Mouse (Mus musculus): Measurements from ENCODE around the gene Zfp507. TPM values are rescaled to one million over a fixed set of nuclear protein-coding genes. Genes with fewer than 3 reads are reported as not detected.

The Zfp507 gene
- polyA plus RNA-seq, 1 experiment from 2014 or later: 20.3 TPM

DNA sequence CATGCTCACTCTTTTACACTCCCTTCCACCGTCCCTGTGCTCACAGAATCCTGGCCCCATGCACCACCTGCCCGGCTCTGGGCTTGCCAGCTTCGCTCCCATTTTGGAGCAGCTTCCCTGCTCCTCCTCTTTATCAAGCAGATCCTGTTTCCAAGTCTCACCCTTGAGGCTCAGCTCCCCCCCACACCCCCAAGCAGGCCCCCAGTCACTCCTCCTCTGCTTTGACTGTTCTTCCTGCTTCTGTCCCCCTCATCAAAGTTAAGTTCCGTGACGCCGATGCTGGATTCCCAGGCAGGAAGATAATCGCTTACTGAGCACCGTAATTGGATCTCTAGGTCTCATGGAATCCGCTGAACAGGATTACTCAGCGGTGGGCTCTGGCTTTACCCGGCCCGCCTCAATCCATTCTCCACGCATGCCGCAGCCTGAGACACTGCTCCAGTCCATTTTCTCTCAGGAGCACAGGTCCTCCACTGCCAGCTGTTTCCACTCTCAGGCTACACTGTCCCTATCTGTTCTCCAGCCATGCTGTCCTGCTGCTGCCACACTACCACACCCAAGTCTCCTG, 55.3 kb downstream of the Zfp507 start:
- ATAC-seq (replicated peaks; ENCODE audit: low FRiP score): peak; percentile 69
- Histone ChIP-seq H3K4me3 (replicated peaks) (no peak overlapping the region), H3K9me3 (replicated peaks) (no peaks in the 10 kb centered on the region), H3K27ac (peak overlapping the region; percentile 37; the same call in 1 of the 2 replicates), H3K9ac (no peak overlapping the region), H3K27me3 (no peaks in the 10 kb centered on the region), H3K4me1 (peaks cover 7% of the 10 kb centered on the region; the same call in 1 of the 2 replicates), H3K4me2 (0 out of 2 replicates have a peak overlapping the region, but pooled peaks have one; percentile 7), H3K36me3 (peaks cover 66% of the 10 kb centered on the region)
- WGBS: 50% methylated on average over 14 of the region's 14 CpGs

DNA sequence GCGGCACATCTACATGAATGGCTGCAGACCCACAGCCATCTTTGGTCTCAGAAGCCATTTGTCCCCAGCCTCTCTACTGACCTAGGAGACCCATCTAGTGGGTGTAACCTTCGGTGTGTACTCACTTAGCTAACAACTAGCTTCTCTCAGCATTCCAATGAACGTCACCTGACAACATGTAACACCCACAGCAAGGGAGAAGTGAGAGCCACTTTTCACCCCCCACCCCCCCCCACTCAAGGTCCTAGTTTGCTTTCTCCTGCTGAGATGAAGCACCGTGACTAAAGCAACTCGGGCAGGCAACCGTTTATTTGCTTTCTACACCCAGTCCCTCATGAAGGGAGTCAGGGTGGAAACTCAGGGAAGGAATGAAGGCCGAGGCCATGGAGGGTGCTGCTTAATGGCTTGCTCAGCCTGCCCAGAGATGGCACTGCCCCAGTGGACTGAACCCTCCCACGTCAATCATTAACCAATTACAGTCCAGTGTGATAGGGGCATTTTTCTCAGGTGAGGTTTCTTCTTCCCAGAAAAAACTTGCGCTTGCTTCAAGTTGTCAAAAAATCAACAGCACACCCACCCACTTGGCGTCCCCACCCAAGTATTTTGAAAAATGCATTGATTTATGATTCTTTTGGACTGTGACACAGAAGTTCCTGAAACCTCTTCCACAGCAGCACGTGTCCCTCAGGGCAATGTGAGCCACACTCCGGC, 56.0 kb downstream of the Zfp507 start:
- H3K4me1 ChIP-seq: peaks cover 7% of the 10 kb centered on the region; the same call in 1 of the 2 replicates
- 0 out of 2 replicates have a peak overlapping the region, but pooled peaks have one; percentile 7 for H3K4me2 ChIP-seq
- H3K9ac ChIP-seq: no peak overlapping the region
- H3K36me3 ChIP-seq: peaks cover 67% of the 10 kb centered on the region
- H3K27ac ChIP-seq: peak overlapping the region; percentile 37; the same call in 1 of the 2 replicates
- no peak for ATAC-seq (replicated peaks; ENCODE audit: low FRiP score)
- 80% methylated on average over 12 of the region's 12 CpGs for WGBS
- no peaks in the 10 kb centered on the region for H3K27me3 ChIP-seq
- H3K9me3 ChIP-seq (replicated peaks): no peaks in the 10 kb centered on the region
- no peak overlapping the region for H3K4me3 ChIP-seq (replicated peaks)

DNA sequence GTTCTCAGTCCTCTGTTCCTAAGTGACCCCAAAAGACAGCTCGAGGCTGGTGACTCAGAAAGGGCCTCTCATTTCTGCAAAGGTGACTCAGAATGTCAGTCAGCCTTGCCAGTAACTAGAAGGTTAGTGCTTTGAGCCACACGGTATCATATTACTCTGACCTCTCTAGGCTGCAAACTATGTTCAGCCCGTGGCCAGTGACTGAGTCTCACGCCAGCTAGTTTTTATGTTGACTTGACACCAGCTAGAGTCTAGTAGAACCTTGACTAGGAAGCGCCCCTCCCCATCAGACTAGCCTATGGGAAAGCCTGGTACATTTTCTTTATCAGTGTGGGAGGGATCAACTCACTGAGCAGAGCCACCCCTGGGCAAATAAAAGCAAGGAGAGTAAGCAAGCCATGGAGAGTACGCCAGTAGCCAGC, 57.5 kb downstream of the Zfp507 start:
- no peaks in the 10 kb centered on the region for H3K27me3 ChIP-seq
- H3K4me3 ChIP-seq (replicated peaks): no peak overlapping the region
- H3K36me3 ChIP-seq: peaks cover 62% of the 10 kb centered on the region
- 0 out of 2 replicates have a peak, but pooled peaks have one; percentile 30 for ATAC-seq (replicated peaks; ENCODE audit: low FRiP score)
- peaks cover 7% of the 10 kb centered on the region; the same call in 1 of the 2 replicates for H3K4me1 ChIP-seq
- no peak overlapping the region for H3K27ac ChIP-seq
- WGBS: 56% methylated on average over 6 of the region's 6 CpGs
- no peak overlapping the region for H3K4me2 ChIP-seq
- no peaks in the 10 kb centered on the region for H3K9me3 ChIP-seq (replicated peaks)
- H3K9ac ChIP-seq: no peak overlapping the region

DNA sequence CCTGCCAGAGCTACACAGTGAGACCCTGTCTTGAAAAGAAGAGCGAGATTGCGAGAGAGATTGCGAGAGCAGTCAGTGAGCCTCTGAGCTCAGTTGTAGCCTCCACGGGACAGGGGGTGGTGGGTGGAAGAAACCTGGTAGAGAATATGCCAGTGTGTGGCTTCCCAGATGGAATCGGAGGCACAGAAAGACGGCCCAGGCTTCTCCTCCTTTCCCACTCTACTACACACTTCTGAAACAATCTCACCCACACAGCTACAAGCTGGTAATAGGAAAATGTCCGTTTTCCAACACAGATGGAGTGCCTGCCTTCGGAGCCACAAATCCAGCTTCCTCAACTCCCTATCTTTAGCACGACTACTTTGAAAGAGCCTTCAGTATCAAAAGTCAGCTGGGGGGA, 58.0 kb downstream of the Zfp507 start:
- Histone ChIP-seq H3K36me3 (peaks cover 59% of the 10 kb centered on the region), H3K4me3 (replicated peaks) (no peak overlapping the region), H3K27ac (no peak overlapping the region), H3K27me3 (no peaks in the 10 kb centered on the region), H3K4me2 (no peak overlapping the region), H3K9me3 (replicated peaks) (no peaks in the 10 kb centered on the region), H3K9ac (no peak overlapping the region), H3K4me1 (peaks cover 7% of the 10 kb centered on the region; the same call in 1 of the 2 replicates)
- no peak for ATAC-seq (replicated peaks; ENCODE audit: low FRiP score)
- WGBS: 86% methylated on average over 9 of the region's 9 CpGs

DNA sequence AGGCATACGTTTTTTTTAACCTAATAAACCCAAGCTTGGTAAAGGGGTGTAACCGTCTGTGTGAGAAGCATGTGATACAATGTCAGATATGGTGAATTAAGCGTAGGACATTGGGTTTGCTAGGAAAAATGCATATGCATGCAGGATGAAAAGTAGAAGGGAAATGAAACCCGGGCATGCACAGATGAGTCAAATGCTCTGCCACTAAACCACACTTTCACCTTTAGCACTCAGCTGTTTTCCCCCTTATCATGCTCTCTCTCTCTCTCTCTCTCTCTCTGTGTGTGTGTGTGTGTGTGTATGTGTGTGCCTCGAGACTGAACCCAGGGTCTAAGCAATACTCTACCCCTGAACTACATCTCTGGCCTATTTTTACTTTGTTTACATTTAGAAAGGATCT, 60.5 kb downstream of the Zfp507 start:
- no peak overlapping the region for H3K4me3 ChIP-seq (replicated peaks)
- ATAC-seq (replicated peaks; ENCODE audit: low FRiP score): no peak
- no peaks in the 10 kb centered on the region for H3K27me3 ChIP-seq
- no peaks in the 10 kb centered on the region for H3K9me3 ChIP-seq (replicated peaks)
- no peak overlapping the region for H3K9ac ChIP-seq
- 87% methylated on average over 5 of the region's 5 CpGs for WGBS
- H3K4me2 ChIP-seq: no peak overlapping the region
- H3K36me3 ChIP-seq: peaks cover 59% of the 10 kb centered on the region
- no peak overlapping the region for H3K27ac ChIP-seq
- peaks cover 6% of the 10 kb centered on the region; the same call in 1 of the 2 replicates for H3K4me1 ChIP-seq

DNA sequence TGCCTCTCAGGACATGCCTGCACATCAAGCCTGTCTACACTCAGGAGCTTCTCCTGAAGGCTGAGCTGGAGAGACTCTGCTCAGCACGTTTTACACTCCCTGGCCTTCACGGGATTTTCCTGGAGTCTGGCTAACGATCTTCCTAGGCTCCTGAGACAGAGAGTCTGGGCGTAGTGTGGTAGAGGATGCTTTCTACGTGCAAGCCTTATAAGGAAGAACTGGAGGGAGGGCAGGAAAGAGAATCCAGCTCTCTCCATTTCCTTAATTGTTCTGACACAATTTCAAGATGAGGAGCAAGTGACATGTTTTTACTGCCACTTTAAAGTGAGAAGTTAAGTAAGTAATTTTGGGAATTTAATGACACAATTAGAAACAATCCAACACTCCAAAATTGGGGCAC, 60.9 kb downstream of the Zfp507 start:
- no peaks in the 10 kb centered on the region for H3K27me3 ChIP-seq
- no peak overlapping the region for H3K4me3 ChIP-seq (replicated peaks)
- peaks cover 57% of the 10 kb centered on the region for H3K36me3 ChIP-seq
- no peak overlapping the region for H3K27ac ChIP-seq
- WGBS: 62% methylated on average over 5 of the region's 5 CpGs
- ATAC-seq (replicated peaks; ENCODE audit: low FRiP score): no peak
- peaks cover 4% of the 10 kb centered on the region; the same call in 1 of the 2 replicates for H3K4me1 ChIP-seq
- H3K4me2 ChIP-seq: no peak overlapping the region
- H3K9ac ChIP-seq: no peak overlapping the region
- H3K9me3 ChIP-seq (replicated peaks): no peaks in the 10 kb centered on the region

DNA sequence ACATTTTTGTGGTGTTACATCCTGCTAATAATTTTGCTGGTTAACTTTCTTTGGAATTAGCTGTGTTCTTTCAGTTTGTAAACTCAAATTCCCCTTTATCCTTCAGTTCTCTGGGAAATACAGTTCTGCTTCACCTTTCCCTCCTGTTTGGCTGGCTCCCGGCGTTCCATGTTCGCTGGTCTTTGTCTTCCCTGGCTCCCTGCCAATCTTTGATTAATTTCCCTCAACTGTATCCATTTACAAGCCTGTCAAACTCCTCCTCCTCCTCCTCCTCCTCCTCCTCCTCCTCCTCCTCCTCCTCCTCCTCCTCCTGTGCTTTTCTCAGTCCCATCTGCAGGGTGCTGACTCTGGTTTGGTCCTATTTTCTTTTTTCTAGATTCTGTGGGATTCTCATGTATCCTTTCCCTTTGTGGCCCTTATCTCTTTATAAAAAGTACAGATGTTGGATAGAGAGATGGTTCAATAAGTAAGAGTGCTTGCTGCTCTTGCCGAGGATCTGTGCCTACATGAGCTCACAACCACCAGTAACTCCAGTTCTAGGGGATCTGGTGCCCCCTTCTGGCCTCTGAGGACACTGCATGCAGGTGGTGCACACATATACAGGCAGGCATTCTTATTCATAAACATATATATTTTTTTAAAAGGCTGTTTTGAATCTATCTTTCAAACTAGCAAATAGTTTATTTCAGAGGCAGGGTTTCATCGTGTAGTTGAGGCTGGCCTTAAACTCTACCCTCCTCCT, 62.1 kb downstream of the Zfp507 start:
- Histone ChIP-seq H3K27me3 (no peaks in the 10 kb centered on the region), H3K27ac (no peak overlapping the region), H3K36me3 (peaks cover 52% of the 10 kb centered on the region), H3K4me1 (peaks cover 4% of the 10 kb centered on the region; the same call in 1 of the 2 replicates), H3K4me3 (replicated peaks) (no peak overlapping the region), H3K9ac (no peak overlapping the region), H3K9me3 (replicated peaks) (no peaks in the 10 kb centered on the region), H3K4me2 (no peak overlapping the region)
- 42% methylated on average over 5 of the region's 5 CpGs for WGBS
- no peak for ATAC-seq (replicated peaks; ENCODE audit: low FRiP score)

DNA sequence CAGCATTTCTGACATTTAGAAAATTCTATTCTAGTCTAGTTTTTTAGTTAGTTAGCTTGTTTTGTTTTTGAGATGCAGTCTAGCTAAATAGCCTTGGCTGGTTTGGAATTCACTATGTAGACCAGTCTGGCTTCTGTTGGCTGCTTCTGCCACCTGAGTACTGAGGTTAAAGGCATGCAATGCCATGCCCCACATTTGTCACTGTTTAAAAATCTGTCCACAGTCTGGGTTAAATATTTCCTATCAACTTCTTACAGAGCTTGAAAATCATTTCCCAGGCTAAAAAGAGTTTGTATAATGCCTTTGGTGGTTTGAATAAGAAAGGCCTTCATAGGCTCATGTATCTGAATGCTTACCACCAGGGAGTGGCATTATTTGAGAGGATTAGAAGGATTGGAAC, 63.9 kb downstream of the Zfp507 start:
- Histone ChIP-seq H3K9ac (no peak overlapping the region), H3K27me3 (no peaks in the 10 kb centered on the region), H3K36me3 (peaks cover 46% of the 10 kb centered on the region), H3K27ac (no peak overlapping the region), H3K4me1 (peaks cover 7% of the 10 kb centered on the region), H3K4me2 (no peak overlapping the region), H3K4me3 (replicated peaks) (no peak overlapping the region), H3K9me3 (replicated peaks) (no peaks in the 10 kb centered on the region)
- ATAC-seq (replicated peaks; ENCODE audit: low FRiP score): no peak

DNA sequence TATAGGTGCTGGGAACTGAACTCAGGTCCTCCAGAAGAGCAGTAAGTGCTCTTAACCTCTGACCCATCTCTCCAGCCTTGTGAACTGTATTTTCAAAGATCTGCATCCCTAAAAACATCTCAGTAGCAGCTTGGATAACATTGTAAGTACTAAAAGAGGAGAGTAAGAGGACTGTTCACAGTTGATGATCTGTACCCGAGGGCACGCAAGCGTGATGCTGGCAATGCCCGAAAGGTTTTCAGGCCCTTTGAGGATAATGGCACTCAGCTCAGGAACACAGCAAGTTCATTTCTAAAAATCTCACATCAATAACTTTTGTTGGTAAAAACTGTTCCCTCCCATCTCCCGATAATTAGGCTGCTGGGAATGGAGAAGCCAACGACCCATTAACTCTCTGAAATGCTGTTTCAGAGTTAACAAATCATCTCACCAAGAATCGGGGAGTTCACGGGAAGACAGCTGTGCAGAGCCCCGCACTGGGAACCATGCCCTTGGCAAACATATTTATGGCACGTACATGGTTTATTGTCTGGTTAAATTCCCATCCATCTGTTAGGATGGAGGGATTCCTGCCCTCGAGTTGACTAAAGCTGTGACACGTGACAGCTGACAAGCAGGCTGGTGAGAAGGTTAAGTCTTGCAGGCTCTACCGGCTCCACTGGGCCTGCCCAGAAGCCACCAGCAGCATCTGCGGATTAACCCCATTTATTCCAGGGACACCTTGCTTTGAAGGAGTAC, 69.3 kb downstream of the Zfp507 start:
- peak; percentile 57 for ATAC-seq (replicated peaks; ENCODE audit: low FRiP score)
- Histone ChIP-seq H3K4me2 (no peak overlapping the region), H3K4me1 (peaks cover 15% of the 10 kb centered on the region), H3K9me3 (replicated peaks) (no peaks in the 10 kb centered on the region), H3K27ac (0 out of 2 replicates have a peak overlapping the region, but pooled peaks have one; percentile 29), H3K27me3 (no peaks in the 10 kb centered on the region), H3K36me3 (peaks cover 24% of the 10 kb centered on the region), H3K9ac (no peak overlapping the region), H3K4me3 (replicated peaks) (no peak overlapping the region)
- WGBS: 31% methylated on average over 14 of the region's 14 CpGs

DNA sequence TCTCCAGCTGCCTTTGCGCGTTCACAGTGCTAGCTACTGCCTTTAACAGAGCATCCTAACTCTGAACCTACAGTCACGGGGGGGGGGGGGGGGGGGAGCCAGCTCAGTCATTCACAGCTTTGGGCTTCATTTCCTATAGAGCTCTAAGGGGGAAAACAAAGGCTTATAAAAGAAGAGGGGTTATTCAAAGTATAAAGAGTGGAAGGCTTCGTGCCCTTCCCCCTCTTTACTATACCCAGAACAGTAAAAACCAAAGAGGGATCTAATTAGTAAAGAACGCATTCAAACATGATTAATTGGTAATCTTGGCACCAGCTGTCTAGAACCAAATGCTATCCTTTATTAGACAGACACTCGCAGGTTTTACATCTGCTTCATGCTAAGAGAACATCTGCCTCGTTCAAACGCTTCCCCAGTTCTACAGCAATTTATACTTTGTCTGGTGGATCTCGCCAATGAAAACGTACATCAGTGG, 70.2 kb downstream of the Zfp507 start:
- WGBS: 86% methylated on average over 9 of the region's 10 CpGs
- ATAC-seq (replicated peaks; ENCODE audit: low FRiP score): no peak
- H3K4me3 ChIP-seq (replicated peaks): no peak overlapping the region
- H3K4me1 ChIP-seq: peaks cover 15% of the 10 kb centered on the region
- no peak overlapping the region for H3K27ac ChIP-seq
- no peaks in the 10 kb centered on the region for H3K27me3 ChIP-seq
- no peak overlapping the region for H3K4me2 ChIP-seq
- H3K36me3 ChIP-seq: peaks cover 24% of the 10 kb centered on the region
- no peaks in the 10 kb centered on the region for H3K9me3 ChIP-seq (replicated peaks)
- no peak overlapping the region for H3K9ac ChIP-seq

DNA sequence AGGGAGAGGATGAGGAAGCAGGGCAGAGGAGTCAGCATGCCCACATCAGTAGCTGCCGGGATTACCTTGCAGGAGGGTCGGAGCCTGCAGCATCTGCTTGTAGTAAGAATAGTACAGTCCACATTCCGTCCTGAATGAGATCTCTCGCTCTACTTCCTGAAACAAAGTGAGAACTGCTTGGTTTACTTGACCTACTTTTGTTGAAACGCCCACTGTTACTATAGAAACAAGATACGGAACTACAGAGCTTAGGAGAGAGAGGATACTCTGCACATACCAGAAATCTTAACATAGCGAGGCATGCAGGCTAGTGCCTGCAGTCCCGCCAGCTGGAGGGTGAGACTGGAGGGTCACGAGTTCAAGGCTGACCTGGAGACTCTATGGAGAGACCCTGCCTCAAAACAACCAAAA, 73.2 kb downstream of the Zfp507 start:
- Histone ChIP-seq H3K4me1 (peaks cover 15% of the 10 kb centered on the region), H3K27me3 (no peaks in the 10 kb centered on the region), H3K9me3 (replicated peaks) (no peaks in the 10 kb centered on the region), H3K4me2 (no peak overlapping the region), H3K27ac (no peak overlapping the region), H3K36me3 (peaks cover 35% of the 10 kb centered on the region; the same call in 1 of the 2 replicates), H3K4me3 (replicated peaks) (no peak overlapping the region), H3K9ac (no peak overlapping the region)
- ATAC-seq (replicated peaks; ENCODE audit: low FRiP score): no peak
- WGBS: 84% methylated on average over 9 of the region's 9 CpGs
